Mouse (Mus musculus) kidney, adult 18-20 months (tissue): ENCODE data around the gene Polr2c.
"Not testable (repeated sequence)": the region's sequence is repeated elsewhere in the genome, so short reads cannot be mapped to it uniquely, and the experiment has no call there.

Experiments
- DNase-seq: peaks from one replicate; pipeline ENCODE4 v3.0.0; 2021

Polr2c gene

DNA sequence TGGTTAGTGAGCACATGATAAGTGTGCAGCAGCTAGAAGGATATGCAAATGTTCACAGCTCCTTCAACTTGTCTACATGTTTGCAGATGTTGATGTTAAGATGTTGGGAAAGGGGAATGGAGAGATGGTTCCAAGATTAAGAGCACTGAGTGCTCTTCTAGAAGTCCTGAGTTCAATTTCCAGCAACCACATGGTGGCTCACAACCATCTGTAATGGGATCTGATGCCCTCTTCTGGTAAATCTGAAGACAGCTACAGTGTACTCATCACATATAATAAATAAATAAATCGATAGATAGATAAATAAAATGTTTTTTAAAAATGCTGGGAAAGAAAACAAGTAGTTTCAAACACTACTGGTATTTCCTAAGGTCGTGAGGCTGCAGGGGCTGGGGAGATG, 16.1 kb upstream of the Polr2c start:
- DNase-seq: no peak

DNA sequence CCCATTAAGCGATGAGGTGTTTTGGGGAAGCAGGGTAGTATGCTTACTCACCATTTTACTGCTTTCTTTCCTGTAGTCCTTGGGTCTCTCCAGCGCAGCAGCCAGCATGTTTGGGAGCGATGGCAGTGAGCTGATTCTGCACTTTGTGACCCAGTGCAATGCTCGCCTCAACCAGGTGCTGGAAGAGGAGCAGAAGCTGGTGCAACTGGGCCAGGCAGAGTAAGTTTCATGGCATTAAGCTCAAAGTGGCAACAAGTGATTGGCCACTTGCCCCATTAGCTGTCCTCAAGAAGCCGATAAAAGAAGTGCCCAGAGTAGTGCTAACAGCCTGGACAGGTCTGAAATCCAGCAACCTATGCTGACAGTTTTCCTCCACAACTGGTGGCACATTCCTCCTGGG, 7.2 kb upstream of the Polr2c start:
- no peak for DNase-seq

DNA sequence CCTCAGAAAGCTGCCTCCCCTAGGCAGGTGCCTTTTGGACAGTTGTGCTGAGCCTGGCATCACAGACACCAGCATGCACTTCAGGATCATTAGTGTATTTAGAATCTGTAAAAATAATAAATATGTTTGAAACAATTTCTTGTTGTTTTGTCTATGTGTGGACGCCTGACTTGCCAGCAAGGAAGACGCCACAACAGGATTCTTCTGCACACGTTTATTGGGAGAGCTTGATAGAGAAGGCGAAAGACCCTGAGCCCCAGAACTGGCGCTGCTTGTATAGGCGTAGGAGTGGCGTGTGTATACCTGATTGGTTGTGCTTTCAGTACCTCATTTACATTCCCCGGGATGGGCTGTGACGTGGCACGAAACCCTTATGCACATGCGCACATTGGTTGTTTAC, 2.5 kb upstream of the Polr2c start:
- DNase-seq: not testable (repeated sequence)

DNA sequence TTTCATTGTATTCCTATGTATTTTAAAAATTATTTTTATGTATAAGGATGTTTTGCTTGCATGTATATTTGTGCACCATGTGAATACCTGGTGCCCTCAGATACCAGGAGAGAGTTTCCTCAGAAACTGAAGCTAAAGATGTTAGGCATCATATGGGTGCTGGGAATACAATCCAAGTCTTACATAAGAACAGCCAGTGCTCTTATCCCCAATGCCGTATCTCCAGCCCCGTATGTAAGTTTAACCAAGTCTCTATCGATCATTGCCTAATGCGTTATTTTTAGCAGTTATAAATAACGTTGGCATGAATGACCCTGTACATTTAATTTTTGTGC, 272 bp upstream of the Polr2c start:
- DNase-seq: no peak

DNA sequence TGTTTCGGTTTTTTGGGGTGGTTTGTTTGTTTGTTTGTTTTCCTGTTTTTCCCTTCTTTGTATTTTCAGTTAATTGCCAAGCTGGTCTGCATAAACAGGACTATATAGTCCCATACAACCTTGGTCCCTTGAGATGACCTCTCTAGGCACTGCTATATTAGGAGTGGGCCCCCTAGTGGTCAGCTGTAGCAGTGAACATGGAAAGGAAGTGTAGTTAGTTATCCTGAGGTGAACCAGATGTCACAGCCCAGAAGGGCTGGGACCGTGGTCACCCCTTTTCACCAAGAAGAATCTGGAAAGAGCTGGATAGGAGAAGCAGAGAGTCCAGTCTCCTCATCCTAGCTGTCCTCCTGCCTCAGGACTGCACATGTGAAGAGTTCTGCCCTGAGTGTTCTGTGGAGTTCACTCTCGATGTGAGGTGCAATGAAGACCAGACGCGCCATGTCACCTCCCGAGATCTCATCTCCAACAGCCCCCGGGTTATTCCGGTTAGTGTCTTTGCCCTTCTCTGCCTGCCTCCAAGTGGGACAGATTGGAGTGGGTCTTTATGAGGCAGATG, 4.2 kb downstream of the Polr2c start:
- DNase-seq: peak; percentile 76

- no peak for DNase-seq
Measured at GRCm38 (mm10) chr8:94862487-94863220, 5.4 kb downstream of the Polr2c start.

- DNase-seq: no peak
Measured at GRCm38 (mm10) chr8:94863897-94864673, 6.8 kb downstream of the Polr2c start.

DNA sequence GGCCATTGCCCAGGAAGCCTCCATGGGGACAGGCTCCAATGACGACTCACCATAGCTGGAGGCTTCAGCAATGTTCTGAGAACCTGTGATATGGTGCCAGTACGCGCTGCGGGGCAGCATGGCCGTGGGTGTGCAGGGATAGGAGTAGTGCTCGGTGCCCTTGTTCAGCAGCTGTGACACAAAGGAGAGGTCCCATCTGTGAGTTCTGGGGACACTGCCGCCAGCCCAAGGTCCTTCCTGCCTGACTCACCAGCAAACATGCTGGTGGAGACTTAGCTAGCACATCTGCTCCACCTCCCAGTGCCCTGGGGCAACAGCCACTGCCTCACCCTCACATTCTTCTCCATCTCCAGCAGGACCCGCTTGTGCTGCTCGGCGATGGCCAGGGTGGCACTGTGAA, 8.0 kb downstream of the Polr2c start:
- no peak for DNase-seq

DNA sequence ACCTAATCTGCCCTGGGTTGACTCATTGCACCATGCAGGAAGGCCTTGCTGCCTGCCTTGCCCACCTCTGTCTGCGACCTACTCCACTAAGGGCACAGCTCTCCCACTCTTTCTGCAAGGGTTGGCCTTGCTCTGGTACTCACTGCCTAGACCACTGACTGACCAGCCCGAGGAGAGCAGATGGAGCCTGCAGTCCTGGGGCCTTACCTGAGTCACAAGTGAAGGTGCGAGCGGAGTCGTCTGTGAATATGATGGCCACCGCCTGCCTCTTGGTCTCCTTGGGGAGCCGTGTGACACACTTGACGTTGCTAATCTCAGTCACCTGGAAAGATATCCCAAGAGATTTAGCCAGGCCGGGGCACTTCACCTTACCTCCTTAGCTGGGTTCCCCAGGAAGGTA, 9.7 kb downstream of the Polr2c start:
- DNase-seq: no peak

- DNase-seq: no peak
Measured at GRCm38 (mm10) chr8:94869146-94869545, 11.9 kb downstream of the Polr2c start.

- DNase-seq: no peak
Measured at GRCm38 (mm10) chr8:94870003-94870402, 12.8 kb downstream of the Polr2c start.

DNA sequence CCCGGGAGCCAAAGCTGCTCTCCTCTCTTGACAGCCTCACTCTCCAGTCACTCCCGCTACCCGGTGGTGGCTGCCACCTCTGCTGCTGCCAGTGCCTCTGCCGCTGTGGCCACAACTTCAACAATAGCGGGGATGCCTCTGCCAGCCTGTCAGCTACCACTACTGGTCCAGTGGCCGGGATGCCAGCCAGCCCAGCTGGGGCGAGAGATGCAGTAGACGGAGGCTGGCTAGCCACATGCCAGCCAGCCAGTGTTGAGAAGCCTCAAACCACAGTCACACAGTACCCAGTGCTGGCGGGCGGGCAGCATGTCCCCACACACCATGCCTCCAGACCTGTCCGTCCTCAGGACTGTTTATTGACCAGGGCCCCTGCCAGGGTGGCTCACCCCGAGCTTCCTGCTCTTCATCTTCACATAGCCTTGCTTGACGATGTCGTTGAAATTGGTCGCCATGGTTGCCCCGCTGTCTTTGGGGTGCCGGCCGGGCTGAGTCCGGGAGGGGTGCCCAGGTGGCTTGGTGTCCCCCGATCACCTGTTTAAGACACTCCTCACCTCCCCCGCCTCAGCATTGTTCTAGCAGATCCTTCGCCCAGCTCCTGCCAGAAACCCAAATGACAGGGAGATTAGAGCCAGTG, 13.3 kb downstream of the Polr2c start:
- peak; percentile 29 for DNase-seq

- peak; percentile 74 for DNase-seq
Measured at GRCm38 (mm10) chr8:94871108-94871894, 14.1 kb downstream of the Polr2c start.

- peak; percentile 39 for DNase-seq
Measured at GRCm38 (mm10) chr8:94872156-94872555, 14.9 kb downstream of the Polr2c start.

- no peak for DNase-seq
Measured at GRCm38 (mm10) chr8:94872576-94872975, 15.3 kb downstream of the Polr2c start.

DNA sequence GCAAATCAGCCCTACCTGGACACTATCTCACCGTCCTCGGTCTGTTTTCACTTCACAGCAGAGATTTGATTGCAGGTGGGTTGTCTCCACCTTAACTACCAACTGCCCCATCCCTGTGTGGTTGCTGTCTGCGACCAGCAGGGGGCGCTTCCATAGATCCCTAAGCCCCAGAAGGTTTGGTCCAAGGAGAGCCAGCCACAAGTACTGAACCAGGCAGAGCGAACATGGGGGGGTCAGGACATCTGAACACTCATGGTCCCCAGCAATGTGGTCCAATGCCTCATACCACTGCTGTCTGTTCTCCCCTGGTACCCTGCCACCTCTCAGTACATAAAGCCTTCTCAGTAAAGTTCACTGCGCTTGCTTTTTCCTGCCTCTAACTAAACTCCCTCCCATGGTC, 17.1 kb downstream of the Polr2c start:
- peak; percentile 84 for DNase-seq

- DNase-seq: peak; percentile 41
Measured at GRCm38 (mm10) chr8:94875096-94875870, 18.0 kb downstream of the Polr2c start.

DNA sequence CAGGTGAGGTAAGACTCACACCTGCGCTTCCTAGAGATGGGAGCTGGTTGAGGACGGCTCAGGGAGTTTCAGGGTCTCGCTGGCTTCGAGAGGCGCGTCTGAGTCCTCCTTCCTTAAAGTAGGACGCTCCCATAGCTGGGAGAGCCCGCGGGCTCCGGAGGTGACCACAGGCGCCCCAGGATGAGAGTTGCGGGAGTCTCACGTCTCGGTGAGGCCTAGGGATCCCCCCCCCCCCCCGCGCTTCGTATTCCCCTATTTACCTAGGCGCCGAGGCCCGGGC, 18.6 kb downstream of the Polr2c start:
- DNase-seq: no peak

- peak; percentile 97 for DNase-seq
Measured at GRCm38 (mm10) chr8:94876197-94876730, 19.0 kb downstream of the Polr2c start, which contains the start of gene Dok4. Gene Dok4, minus strand, starts transcription at chr8:94876330.

- DNase-seq: no peak
Measured at GRCm38 (mm10) chr8:94876820-94877219, 19.6 kb downstream of the Polr2c start.

GRCm38 (mm10) chr8:94880742-94881141, 23.5 kb downstream of the Polr2c start:
- no peak for DNase-seq
